Mouse (Mus musculus) limb, embryonic 15.5 days (tissue): ENCODE measurements at regions not wholly inside any gene's neighbourhood (a gene's known extent, or its start where the extent isn't known, plus 50 kb on each side); places are given as distances from the start of the nearest gene placed in this dataset.
A peak's percentile ranks its signal among the peaks of the same experiment; 100 is the strongest.

Source experiments
- ATAC-seq: fragments of 200-750 bp; cut with Nextera tagmentation; 2 replicates; pipeline ENCODE4 v1.8.0; 2017; ENCODE audit warnings: low read depth, moderate TSS enrichment; ENCODE audit not compliant: insufficient number of reproducible peaks, low FRiP score, low TSS enrichment
- H3K27ac ChIP-seq: fragments of 300-500 bp; sonication (generic); 2 replicates; pipeline ENCODE4 v1.5.1; 2015; ENCODE audit warnings: moderate library complexity, mild to moderate bottlenecking, inconsistent platforms
- H3K27me3 ChIP-seq: fragments of 300-500 bp; sonication (generic); 2 replicates; pipeline ENCODE4 v1.6.1; 2015; ENCODE audit warnings: inconsistent platforms
- H3K36me3 ChIP-seq: fragments of 300-500 bp; sonication (generic); 2 replicates; pipeline ENCODE4 v1.6.1; 2015; ENCODE audit warnings: inconsistent platforms
- H3K4me1 ChIP-seq: fragments of 300-500 bp; sonication (generic); 2 replicates; pipeline ENCODE4 v1.6.1; 2015; ENCODE audit warnings: inconsistent platforms
- H3K4me2 ChIP-seq: fragments of 300-500 bp; sonication (generic); 2 replicates; pipeline ENCODE4 v1.6.1; 2015; ENCODE audit warnings: mild to moderate bottlenecking, inconsistent platforms
- H3K4me3 ChIP-seq: fragments of 300-500 bp; sonication (generic); 2 replicates; pipeline ENCODE4 v1.5.1; 2015; ENCODE audit warnings: mild to moderate bottlenecking, inconsistent platforms
- H3K9ac ChIP-seq: fragments of 300-500 bp; sonication (generic); 2 replicates; pipeline ENCODE4 v1.6.1; 2015; ENCODE audit warnings: inconsistent platforms
- H3K9me3 ChIP-seq: fragments of 300-500 bp; sonication (generic); 2 replicates; pipeline ENCODE4 v1.6.1; 2016; ENCODE audit warnings: inconsistent platforms
- WGBS: fragments of 180-500 bp; shearing (Covaris S2); methylation state at CpG from one replicate; pipeline ENCODE4 v1.1.7; 2015; 5-methylcytosine and 5-hydroxymethylcytosine counted together

DNA sequence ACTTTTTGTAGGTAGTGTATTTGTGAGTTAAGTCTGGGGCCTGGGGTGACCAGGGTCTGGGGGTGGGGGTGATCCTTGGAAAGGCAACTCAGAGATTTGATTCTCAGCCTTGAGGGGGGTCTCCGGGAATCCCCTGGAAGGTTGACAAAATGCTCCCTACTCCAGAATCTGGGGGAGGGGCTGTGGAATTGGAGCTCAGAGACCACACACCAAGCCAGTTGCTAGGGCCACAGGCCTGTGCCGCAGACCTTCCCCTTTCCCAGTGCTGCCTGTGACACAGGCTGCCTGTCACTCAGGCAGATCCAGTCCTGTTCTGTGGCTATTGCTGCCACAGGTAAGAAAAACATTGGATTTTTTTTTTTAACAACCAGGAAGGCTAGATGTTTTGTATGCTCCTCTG is 89.0 kb upstream of the Ercc6l2 start:
- 15% methylated on average over 2 of the region's 2 CpGs for WGBS
- 0 out of 2 replicates have a peak, but pooled peaks have one; percentile 46 for ATAC-seq
- Histone ChIP-seq H3K27me3 (no peaks in the 10 kb centered on the region), H3K4me3 (no peak overlapping the region), H3K4me2 (no peak overlapping the region), H3K27ac (no peak overlapping the region), H3K9me3 (no peaks in the 10 kb centered on the region), H3K36me3 (no peaks in the 10 kb centered on the region), H3K4me1 (peaks cover 23% of the 10 kb centered on the region), H3K9ac (no peak overlapping the region)

DNA sequence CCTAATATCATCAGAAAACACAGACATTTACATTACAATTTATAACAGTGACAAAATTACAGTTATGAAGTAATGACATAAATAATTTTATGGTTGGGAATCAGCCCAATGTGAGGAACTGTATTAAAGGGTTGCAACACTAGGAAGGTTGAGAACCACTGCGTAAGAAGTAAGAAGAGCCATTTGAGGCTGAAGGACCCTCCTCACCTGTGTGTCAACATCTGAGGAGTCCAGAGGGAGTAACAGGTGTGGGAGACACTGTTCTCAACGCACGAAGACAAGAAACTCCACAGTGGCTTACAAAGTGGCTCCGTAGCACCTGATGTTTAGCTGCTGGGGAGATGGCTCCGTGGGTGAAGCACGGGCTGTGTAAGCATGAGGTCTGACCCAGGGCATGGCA is 88.5 kb upstream of the Ercc6l2 start:
- H3K9me3 ChIP-seq: no peaks in the 10 kb centered on the region
- H3K36me3 ChIP-seq: no peaks in the 10 kb centered on the region
- no peak overlapping the region for H3K4me2 ChIP-seq
- no peak overlapping the region for H3K4me3 ChIP-seq
- 85% methylated on average over 6 of the region's 6 CpGs for WGBS
- peaks cover 23% of the 10 kb centered on the region for H3K4me1 ChIP-seq
- no peaks in the 10 kb centered on the region for H3K27me3 ChIP-seq
- no peak for ATAC-seq
- H3K27ac ChIP-seq: no peak overlapping the region
- H3K9ac ChIP-seq: no peak overlapping the region

DNA sequence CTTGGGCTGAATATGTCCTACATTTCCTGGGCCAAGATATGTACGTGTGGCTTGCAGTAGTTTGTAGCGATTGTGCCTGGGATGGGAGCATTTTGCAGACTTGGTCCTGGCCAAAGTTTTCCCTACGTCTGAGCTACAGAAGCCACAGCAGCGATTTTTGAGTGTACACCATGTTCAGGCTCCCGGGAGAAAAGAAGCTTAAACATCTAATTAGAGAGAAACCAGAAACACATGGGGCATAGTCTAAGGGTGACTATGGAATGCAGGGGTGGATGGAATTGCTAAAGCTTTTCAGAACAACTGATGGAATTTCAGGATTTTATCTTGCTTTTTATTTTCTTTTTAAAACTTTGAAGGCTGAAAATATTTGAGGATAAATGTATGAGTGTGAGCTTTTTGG is 79.3 kb upstream of the Ercc6l2 start:
- H3K36me3 ChIP-seq: no peaks in the 10 kb centered on the region
- H3K9me3 ChIP-seq: no peaks in the 10 kb centered on the region
- ATAC-seq: no peak
- peak overlapping the region; percentile 38; the same call in 1 of the 2 replicates for H3K27ac ChIP-seq
- H3K9ac ChIP-seq: no peak overlapping the region
- H3K4me2 ChIP-seq: no peak overlapping the region
- 42% methylated on average over 5 of the region's 5 CpGs for WGBS
- H3K4me1 ChIP-seq: no peaks in the 10 kb centered on the region
- no peaks in the 10 kb centered on the region for H3K27me3 ChIP-seq
- no peak overlapping the region for H3K4me3 ChIP-seq

DNA sequence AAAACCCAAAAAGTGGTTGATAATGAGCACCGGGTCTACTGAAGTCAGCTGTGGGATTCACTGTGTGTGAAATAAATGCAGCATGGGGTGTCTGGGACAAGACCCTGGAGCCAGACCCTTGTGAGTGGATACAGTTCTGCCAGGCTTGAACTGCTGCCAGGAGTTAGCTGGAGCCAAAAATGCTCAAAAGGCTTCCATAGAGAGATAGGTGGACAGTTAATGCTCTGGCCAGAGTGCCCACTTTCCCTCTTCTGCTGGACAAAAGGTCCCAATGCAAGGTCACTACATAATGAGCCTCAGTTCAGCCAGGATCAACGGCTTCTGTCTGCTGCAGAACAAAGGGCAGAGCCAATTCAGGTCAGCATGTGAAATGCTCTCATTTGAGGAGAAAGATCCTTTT is 73.2 kb upstream of the Ercc6l2 start:
- no peak overlapping the region for H3K9ac ChIP-seq
- no peak overlapping the region for H3K4me2 ChIP-seq
- no peak for ATAC-seq

DNA sequence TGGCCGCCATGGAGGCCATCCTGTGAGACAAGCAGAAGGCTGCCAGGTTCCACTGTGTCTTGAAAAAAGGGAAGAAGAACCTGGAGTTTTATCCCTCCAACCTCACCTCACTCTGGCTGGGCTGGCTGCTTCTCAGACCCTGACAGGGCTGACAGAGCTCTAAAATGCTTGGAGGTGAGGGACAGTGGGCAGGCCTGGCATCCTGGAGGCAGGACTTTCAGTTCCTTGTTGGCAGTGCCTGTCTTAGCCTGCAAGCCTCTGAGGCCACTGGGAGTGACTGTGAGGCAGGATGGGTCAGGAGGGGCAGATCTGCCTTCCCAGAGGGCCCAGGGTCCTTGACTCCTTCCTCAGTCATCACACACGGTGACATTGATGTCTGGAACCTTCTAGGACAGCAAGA is 66.3 kb upstream of the Ercc6l2 start:
- H3K9ac ChIP-seq: no peak overlapping the region
- no peak overlapping the region for H3K27ac ChIP-seq
- no peaks in the 10 kb centered on the region; the same call in 1 of the 2 replicates for H3K36me3 ChIP-seq
- no peaks in the 10 kb centered on the region for H3K27me3 ChIP-seq
- no peaks in the 10 kb centered on the region for H3K9me3 ChIP-seq
- WGBS: 84% methylated on average over 2 of the region's 2 CpGs
- H3K4me1 ChIP-seq: no peaks in the 10 kb centered on the region
- no peak overlapping the region for H3K4me2 ChIP-seq
- no peak overlapping the region for H3K4me3 ChIP-seq
- no peak for ATAC-seq

More for the DNA sequence above, 73.2 kb upstream of the Ercc6l2 start:
- 80% methylated on average over 2 of the region's 2 CpGs for WGBS
- no peak overlapping the region for H3K4me3 ChIP-seq
- no peak overlapping the region for H3K27ac ChIP-seq
- no peaks in the 10 kb centered on the region for H3K36me3 ChIP-seq
- H3K27me3 ChIP-seq: no peaks in the 10 kb centered on the region
- no peaks in the 10 kb centered on the region for H3K9me3 ChIP-seq
- H3K4me1 ChIP-seq: no peaks in the 10 kb centered on the region

DNA sequence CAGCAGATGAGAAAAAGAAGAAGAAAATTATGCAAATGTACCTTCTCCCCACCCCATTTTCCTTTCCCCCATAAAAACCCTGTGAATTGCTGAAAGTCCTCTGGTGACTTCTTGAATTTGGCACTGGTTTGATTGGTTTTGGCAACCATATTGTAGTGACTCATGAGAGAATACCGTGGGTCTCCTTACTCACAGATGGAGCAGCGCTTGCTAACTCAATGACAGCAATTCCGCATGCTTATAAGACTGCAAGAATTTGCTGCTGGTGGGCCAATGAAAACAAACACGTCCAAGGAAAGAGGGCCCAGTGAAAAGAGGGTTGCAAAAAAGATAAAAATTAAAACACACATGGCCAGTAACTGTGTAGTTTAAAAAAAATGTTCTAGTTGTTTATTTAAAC is 65.0 kb upstream of the Ercc6l2 start:
- peak; percentile 75; the same call in 1 of the 2 replicates for ATAC-seq
- 46% methylated on average over 4 of the region's 4 CpGs for WGBS

DNA sequence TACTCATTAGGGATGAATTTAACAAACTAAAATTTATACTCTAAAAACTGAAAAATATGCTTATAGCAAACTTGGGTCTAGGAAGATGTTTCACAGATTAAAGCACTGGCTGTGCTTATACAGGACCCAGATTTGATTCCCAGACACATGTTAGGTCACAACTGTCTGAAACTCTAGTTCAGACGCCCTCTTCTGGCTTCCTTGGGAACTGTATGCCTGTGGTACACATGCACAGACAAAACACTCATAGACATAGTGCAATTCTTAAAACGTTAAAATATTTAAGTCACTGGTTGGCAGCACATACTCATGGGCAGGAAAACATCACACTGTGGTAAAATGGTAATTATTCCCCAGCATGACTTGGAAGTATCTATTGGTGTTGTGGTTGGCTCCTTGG is 63.8 kb upstream of the Ercc6l2 start:
- Histone ChIP-seq H3K27me3 (no peaks in the 10 kb centered on the region), H3K9ac (no peak overlapping the region), H3K9me3 (no peaks in the 10 kb centered on the region), H3K4me3 (no peak overlapping the region), H3K4me1 (no peaks in the 10 kb centered on the region), H3K36me3 (no peaks in the 10 kb centered on the region; the same call in 1 of the 2 replicates), H3K4me2 (no peak overlapping the region), H3K27ac (no peak overlapping the region)
- 49% methylated on average over 2 of the region's 2 CpGs for WGBS
- no peak for ATAC-seq

More for the DNA sequence above, 65.0 kb upstream of the Ercc6l2 start:
- H3K9ac ChIP-seq: no peak overlapping the region
- no peaks in the 10 kb centered on the region for H3K9me3 ChIP-seq
- H3K27me3 ChIP-seq: no peaks in the 10 kb centered on the region
- H3K36me3 ChIP-seq: no peaks in the 10 kb centered on the region; the same call in 1 of the 2 replicates
- peak overlapping the region; percentile 47 for H3K27ac ChIP-seq
- H3K4me1 ChIP-seq: no peaks in the 10 kb centered on the region
- H3K4me3 ChIP-seq: no peak overlapping the region
- no peak overlapping the region for H3K4me2 ChIP-seq

DNA sequence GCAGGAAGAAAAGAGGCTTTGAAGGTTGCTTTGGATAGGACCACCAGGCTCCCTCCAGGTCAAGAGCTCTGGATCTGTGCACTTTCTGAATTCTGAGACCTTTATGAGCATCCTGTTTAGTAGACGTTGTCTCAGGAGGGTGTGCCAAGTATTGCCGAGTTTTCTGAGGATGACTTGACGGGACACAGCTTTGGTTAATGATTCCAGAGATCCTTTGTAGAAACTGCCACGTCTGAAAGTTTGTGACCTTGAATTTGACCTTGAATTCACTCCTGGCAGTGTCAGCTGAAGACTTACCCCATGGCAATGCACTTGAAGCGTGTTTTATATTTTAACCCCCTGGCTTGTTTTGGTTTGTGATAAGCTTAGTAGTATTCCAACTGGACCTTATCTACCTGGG is 58.0 kb upstream of the Ercc6l2 start:
- WGBS: 56% methylated on average over 5 of the region's 5 CpGs
- no peak overlapping the region for H3K9ac ChIP-seq
- no peak for ATAC-seq

DNA sequence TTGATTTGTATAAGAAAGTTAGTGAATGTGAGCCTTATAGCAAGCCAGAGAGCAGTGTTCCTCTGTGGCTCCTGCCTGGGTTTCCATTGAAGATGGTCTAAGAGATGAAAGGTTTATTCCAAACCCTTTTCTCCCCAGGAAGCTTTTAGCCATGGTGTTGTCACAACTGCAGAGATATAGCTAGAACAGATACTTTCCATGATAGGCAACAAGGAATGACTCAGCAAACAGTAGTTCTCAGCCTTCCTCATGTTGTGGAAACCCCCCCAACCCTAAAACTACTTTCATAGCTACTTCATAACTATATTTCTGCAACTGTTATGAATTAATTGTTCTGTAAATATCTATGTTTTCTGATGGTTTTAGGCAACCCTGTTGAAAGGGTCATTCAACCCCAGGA is 53.5 kb upstream of the Ercc6l2 start:
- ATAC-seq: no peak

More for the DNA sequence above, 58.0 kb upstream of the Ercc6l2 start:
- Histone ChIP-seq H3K36me3 (no peaks in the 10 kb centered on the region), H3K4me1 (no peaks in the 10 kb centered on the region), H3K27ac (no peak overlapping the region), H3K9me3 (no peaks in the 10 kb centered on the region), H3K4me2 (no peak overlapping the region), H3K4me3 (no peak overlapping the region), H3K27me3 (no peaks in the 10 kb centered on the region)

More for the DNA sequence above, 53.5 kb upstream of the Ercc6l2 start:
- H3K4me2 ChIP-seq: no peak overlapping the region
- no peaks in the 10 kb centered on the region for H3K27me3 ChIP-seq
- H3K9me3 ChIP-seq: no peaks in the 10 kb centered on the region
- H3K27ac ChIP-seq: no peak overlapping the region
- no peak overlapping the region for H3K4me3 ChIP-seq
- no peak overlapping the region for H3K9ac ChIP-seq
- peaks cover 3% of the 10 kb centered on the region; the same call in 1 of the 2 replicates for H3K4me1 ChIP-seq
- no peaks in the 10 kb centered on the region for H3K36me3 ChIP-seq
